Mouse (Mus musculus) heart, adult 2 months (tissue): ENCODE measurements around the gene Furin.

Source experiments
- EP300 ChIP-seq: fragments of 200-500 bp; IDR thresholded peaks from 2 replicates; pipeline ENCODE4 v1.6.1; 2011; ENCODE audit warnings: low read depth, low read length, control low read depth; ENCODE audit not compliant: insufficient read depth
- POLR2A ChIP-seq: fragments of 200-500 bp; IDR thresholded peaks from 2 replicates; pipeline ENCODE4 v1.6.1; 2011; ENCODE audit warnings: mild to moderate bottlenecking, low read depth, low read length, control low read depth; ENCODE audit not compliant: insufficient read depth

GRCm38 (mm10) chr7:80368635-80369421 lies 36.4 kb downstream of the Furin start:
- TF ChIP-seq EP300 (no peak), POLR2A (no peak)
